ENCODE assay signal across 25 mouse cellular contexts in the genomic region with DNA sequence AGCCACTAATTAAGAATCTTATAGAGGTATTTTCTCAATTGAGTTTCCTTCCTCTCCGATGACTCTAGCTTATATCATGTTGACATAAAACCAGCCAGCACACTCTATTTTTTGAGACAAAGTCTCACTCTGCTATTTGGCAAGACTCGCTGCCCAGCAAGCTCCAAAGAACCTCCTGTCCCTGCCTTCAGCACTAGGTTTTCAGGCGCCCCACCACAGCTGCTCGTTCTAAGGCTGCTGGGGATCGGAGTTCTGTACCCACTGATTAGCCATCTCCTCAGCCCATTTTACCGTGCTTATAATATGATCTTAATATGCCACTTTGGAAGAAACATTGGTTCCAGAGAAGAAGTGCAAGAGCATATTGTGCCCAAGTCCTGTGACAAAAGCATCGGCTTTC.
"Had no signal": no experiment of that assay in that cellular context is flagged by ENCODE, and none has a peak within 500 bp of the region (broad histone marks: within the 10 kb centered on the region; RNA-seq: fewer than 3 reads in every experiment).

No protein-coding gene starts in this region.

- H3K36me3 ChIP-seq: heart, embryonic 12.5 days; hindbrain, embryonic 10.5 days; hindbrain, embryonic 12.5 days; intestine, embryonic 15.5 days; limb, embryonic 10.5 days; limb, embryonic 12.5 days had no signal

- DNase-seq: gastrocnemius, adult 2 months; gastrocnemius, postnatal 10 days; gastrocnemius, postnatal 25 days; heart, adult 2 months; heart, postnatal 10 days; heart, postnatal 4 days; kidney, adult 18-20 months; kidney, adult 8-10 months; kidney, postnatal 10 days; kidney, postnatal 25 days; kidney, postnatal 4 days; liver had no signal

- ATAC-seq: forebrain, embryonic 16.5 days; hindbrain, embryonic 16.5 days; inflammation-experienced regulatory T-cells, adult 6 months; intestine, embryonic 15.5 days; intestine, postnatal 0 days had no signal

- H3K27ac ChIP-seq: gastrocnemius, adult 2 months; heart, adult 2 months; hindbrain, embryonic 10.5 days; hindbrain, embryonic 12.5 days; hindbrain, embryonic 14.5 days; intestine, embryonic 15.5 days; layer of hippocampus, adult 2 months; left cerebral cortex, adult 2 months; limb, embryonic 10.5 days; limb, embryonic 12.5 days had no signal

- H3K27me3 ChIP-seq: heart, embryonic 12.5 days; hindbrain, embryonic 12.5 days; intestine, embryonic 15.5 days; limb, embryonic 12.5 days had no signal

- H3K9ac ChIP-seq: heart, embryonic 12.5 days; hindbrain, embryonic 12.5 days; hindbrain, embryonic 14.5 days; intestine, embryonic 15.5 days; limb, embryonic 12.5 days had no signal

- H3K4me2 ChIP-seq: heart, embryonic 12.5 days; hindbrain, embryonic 12.5 days; hindbrain, embryonic 14.5 days; intestine, embryonic 15.5 days; limb, embryonic 12.5 days had no signal

- H3K9me3 ChIP-seq: heart, embryonic 12.5 days; hindbrain, embryonic 10.5 days; hindbrain, embryonic 12.5 days; intestine, embryonic 15.5 days; limb, embryonic 10.5 days; limb, embryonic 12.5 days had no signal

- H3K4me1 ChIP-seq: hindbrain, embryonic 12.5 days; intestine, embryonic 15.5 days had no signal

- H3K4me3 ChIP-seq: gastrocnemius, adult 2 months; heart, adult 2 months; heart, embryonic 12.5 days; hindbrain, embryonic 10.5 days; hindbrain, embryonic 12.5 days; intestine, embryonic 15.5 days; layer of hippocampus, adult 2 months; left cerebral cortex, adult 2 months; limb, embryonic 10.5 days; limb, embryonic 12.5 days had no signal
